Mouse (Mus musculus): ENCODE results near the gene Arntl2. TPM values are rescaled to one million over a fixed set of nuclear protein-coding genes. Genes with fewer than 3 reads are reported as not detected.

Arntl2 gene
- total RNA-seq (2023) = not detected in 2 replicates

GRCm38 (mm10) chr6:146795924-146796545, at the start of gene Arntl2:
Arntl2 (plus strand) TSS chr6:146796055.

DNA sequence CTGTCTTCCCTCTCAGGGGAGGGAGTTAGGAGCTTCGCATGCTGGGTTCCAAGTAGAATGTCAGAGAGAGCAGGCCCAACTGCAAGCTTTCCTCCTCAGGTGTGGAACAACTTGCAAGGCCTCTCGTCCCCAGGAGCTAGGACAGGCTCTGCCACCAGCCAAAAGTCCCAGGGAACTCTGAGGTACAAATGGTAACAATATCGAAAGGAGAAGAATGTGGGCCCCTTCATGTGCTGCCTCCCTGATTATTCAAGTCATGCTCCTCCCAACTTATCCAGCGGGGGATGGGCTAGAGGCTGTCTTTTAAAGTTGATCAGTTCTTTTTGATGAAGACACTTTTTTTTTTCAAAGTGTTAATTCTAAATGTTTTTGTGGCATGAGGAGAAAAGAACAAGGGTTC, 54.2 kb downstream of the Arntl2 start, which contains the start of gene Smco2:
Smco2 (plus strand) TSS at position 55 of the 400 bp plus-strand sequence.

Other genes starting within 250 kb of the Arntl2 start
- gene Fgfr1op2, start 218.9 kb upstream of the Arntl2 start, total RNA-seq (2023) = 81.9 and 96.3 TPM in 2 replicates
- gene Ints13, start 218.2 kb upstream of the Arntl2 start, total RNA-seq (2023) = 38.4 and 44.4 TPM in 2 replicates
- gene Med21, start 153.5 kb upstream of the Arntl2 start, total RNA-seq (2023) = 30.9 and 31.5 TPM in 2 replicates
- 18.6 and 21.5 TPM in 2 replicates for gene Tm7sf3, start 153.2 kb upstream of the Arntl2 start, total RNA-seq (2023)
- gene Stk38l, start 71.1 kb upstream of the Arntl2 start, total RNA-seq (2023) = 10.5 and 11.1 TPM in 2 replicates
- not detected in 2 replicates for gene Smco2, start 54.0 kb downstream of the Arntl2 start, total RNA-seq (2023)
- gene Ppfibp1, start 92.4 kb downstream of the Arntl2 start, total RNA-seq (2023) = 2.2 and 6.7 TPM in 2 replicates
- gene 1700034J05Rik, start 158.4 kb downstream of the Arntl2 start, total RNA-seq (2023) = not detected in 2 replicates
- gene Rep15, start 236.5 kb downstream of the Arntl2 start, total RNA-seq (2023) = not detected in 2 replicates
- 14.1 and 21.9 TPM in 2 replicates for gene Mrps35, start 246.7 kb downstream of the Arntl2 start, total RNA-seq (2023)

Measured in neutrophil, adult 65 days (primary cell).